Mouse (Mus musculus): ENCODE results near the gene Abhd17c.

GRCm38 (mm10) chr7:84159414-84159813 lies 7.7 kb upstream of the Abhd17c start:
- TF ChIP-seq CTCF (IDR thresholded peaks at IDR 0.05; ENCODE audit: control insufficient read depth, insufficient read depth, low read length) (no peak), POLR2A (IDR thresholded peaks at IDR 0.05; ENCODE audit: borderline replicate concordance, control insufficient read depth, low read depth, low read length) (no peak)

Measured in bone marrow, adult 2 months (tissue).